Mouse (Mus musculus) liver, adult 2 months (tissue): Measurements from ENCODE around the gene Rbm34.

Source experiments
- CTCF ChIP-seq: fragments of 200-500 bp; IDR thresholded peaks from 2 replicates; pipeline ENCODE4 v1.5.1; 2011; ENCODE audit warnings: low read depth, low read length, control low read depth
- POLR2A ChIP-seq: fragments of 200-500 bp; IDR thresholded peaks from 2 replicates; pipeline ENCODE4 v1.6.1; 2011; ENCODE audit warnings: low read length, control low read depth; ENCODE audit not compliant: insufficient read depth; ENCODE audit errors: extremely low read depth

DNA sequence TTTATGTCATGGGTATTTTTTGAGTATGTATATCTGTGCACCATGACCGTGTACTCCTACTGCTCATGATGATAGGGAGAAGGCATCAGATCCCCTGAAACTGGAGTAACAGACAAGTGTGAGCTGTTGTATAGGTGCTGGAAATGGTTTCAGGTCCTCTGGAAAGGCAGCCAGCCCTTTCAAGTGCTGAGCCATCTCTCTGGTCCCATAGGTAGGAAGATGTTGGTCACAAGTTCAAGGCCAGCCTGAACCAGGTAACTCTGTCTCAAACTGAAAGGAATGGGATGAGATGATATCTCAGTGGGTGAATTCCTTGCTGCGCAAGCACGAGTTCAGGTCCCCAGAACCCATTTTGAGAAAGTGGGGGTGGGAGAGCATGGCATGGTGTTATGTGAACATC lies 49.4 kb downstream of the Rbm34 start:
- no peak for TF ChIP-seq POLR2A
- TF ChIP-seq CTCF = no peak
